Mouse (Mus musculus): ENCODE measurements around the gene Cgref1. TPM values are rescaled to one million over a fixed set of nuclear protein-coding genes. Genes with fewer than 3 reads are reported as not detected.

Gene Cgref1
- total RNA-seq, 2 experiments from 2014 or later = 0.60 to 0.64 TPM

DNA sequence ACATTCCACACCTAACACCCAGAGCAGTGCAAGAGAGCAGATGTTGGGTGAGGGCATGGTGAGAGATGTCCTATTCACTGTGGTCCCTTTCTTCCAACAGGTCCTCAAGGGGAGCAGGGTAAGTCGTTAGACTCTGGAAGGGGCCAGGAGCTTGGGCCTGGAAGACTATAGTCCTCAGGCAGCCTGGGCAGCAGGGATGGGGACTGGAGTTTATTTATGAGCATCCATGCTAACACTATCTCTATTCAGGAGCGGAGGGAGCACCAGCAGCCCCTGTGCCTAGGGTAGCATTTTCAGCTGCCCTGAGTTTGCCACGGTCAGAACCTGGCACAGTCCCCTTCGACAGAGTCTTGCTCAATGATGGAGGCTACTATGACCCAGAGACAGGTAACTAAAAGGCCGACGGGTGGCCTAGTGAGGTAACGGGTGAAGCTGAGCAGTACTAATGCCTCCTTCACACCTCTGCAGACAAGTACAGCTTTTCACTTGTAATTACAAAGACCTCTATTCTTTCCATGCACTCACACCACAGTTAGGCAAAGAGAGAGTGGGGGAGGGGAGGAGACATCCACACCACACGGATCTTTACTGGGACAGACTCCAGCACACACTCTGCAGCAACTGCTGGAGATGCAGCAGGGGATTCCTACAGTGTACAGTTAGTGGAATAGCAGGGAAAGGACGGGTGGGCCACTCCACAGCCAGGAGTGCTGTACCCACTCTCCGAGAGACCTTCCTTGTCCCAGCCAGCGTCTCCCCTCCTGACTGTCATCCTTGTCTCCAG is 25.4 kb downstream of the Cgref1 start:
- intact Hi-C loops (cut with DNase I) = loop anchor here (2.0 kb wide), 1 partner anchor 113 kb away; no protein-coding TSS in a partner anchor
- DNase-seq = no peak

DNA sequence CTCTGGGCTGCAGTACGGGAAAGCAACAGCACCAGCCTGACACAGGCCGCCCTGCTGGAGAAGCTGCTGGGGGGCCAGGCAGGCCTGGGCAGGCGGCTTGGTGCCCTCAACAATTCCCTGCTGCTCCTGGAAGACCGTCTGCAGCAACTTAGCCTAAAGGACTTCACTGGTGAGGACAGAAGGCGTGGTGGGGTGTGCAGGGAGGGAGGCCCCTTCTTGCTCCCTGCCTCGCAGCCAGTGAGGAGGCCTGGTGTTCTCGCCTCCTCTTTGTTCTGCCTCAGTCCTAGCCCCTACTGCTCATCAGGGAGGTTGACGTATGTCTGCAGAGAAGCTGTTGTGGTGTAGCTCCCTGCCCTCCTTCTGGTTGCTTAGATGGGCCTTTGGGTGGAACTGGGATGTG is 26.7 kb downstream of the Cgref1 start:
- intact Hi-C loops (cut with DNase I) = no loop called here
- no peak for DNase-seq

DNA sequence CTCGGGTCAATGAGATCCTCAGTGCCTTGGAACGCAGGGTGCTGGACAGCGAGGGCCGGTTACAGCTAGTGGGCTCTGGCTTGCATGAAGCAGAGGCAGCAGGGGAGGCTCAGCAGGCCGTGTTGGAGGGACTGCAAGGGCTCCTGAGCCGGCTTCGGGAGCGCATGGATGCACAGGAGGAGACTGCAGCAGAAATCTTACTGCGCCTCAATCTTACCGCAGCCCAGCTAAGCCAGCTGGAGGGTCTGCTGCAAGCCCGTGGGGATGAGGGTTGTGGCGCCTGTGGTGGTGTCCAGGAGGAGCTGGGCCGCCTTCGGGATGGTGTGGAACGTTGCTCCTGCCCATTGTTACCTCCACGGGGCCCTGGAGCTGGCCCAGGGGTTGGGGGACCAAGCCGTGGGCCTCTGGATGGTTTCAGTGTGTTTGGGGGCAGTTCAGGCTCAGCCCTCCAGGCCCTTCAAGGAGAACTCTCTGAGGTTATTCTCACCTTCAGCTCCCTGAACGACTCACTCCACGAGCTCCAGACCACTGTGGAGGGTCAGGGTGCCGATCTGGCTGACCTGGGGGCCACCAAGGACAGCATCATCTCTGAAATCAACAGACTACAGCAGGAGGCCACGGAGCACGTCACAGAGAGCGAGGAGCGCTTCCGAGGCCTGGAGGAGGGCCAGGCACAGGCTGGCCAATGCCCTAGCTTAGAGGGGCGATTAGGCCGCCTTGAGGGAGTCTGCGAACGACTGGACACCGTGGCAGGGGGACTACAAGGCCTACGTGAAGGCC is 27.3 kb downstream of the Cgref1 start:
- DNase-seq = no peak

DNA sequence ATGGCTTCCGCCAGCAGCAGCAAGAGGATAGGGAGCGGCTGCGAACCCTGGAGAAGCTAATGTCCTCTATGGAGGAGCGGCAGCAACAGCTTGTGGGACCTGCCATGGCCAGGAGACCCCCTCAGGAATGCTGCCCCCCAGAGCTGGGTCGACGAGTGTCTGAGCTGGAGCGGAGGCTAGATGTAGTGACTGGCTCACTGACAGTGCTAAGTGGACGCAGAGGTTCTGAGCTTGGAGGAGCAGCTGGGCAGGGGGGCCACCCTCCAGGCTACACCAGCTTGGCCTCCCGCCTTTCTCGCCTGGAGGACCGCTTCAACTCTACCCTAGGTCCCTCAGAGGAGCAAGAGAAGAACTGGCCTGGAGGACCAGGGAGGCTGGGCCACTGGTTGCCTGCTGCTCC is 28.0 kb downstream of the Cgref1 start:
- intact Hi-C loops (cut with DNase I) = no loop called here

More for the DNA sequence above, 27.3 kb downstream of the Cgref1 start:
- intact Hi-C loops (cut with DNase I) = no loop called here

DNA sequence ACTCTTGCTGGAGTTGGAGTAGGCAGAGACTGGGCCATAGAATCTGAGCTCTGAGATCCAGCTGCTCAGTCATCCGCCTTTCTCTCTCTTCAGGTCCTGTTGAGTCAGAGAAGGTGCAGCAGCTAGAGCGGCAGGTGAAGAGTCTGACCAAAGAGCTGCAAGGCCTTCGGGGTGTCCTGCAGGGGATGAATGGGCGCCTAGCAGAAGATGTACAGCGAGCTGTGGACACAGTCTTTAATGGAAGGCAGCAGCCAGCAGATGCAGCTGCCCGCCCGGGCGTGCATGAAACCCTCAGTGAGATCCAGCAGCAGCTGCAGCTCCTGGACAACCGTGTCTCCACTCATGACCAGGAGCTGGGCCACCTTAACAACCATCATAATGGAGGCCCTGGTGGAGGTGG is 28.6 kb downstream of the Cgref1 start:
- intact Hi-C loops (cut with DNase I) = no loop called here

More for the DNA sequence above, 28.0 kb downstream of the Cgref1 start:
- no peak for DNase-seq

DNA sequence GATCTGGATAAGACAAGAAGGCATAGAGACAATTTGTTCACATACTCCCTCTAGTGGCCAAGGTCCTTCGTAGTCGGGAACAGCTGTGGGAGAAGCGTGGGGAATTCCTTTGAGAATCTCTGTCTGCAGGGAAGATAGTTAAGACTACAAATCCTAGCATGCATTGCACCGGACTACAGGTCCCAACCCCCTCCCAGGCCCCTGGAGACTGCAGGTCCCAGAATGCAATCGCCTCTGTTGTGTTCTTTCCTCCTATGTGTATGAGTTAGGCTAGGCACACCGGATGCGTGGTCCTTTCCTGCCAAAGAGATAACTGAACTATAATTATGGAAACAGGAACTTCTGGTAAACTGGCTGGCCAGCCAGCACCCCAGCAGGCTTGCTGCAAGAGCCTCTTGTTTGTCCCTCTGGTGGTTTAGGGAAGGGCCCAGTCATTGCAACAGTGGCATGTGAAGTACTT is 29.4 kb downstream of the Cgref1 start:
- DNase-seq = peak; percentile 94
- intact Hi-C loops (cut with DNase I) = no loop called here

More for the DNA sequence above, 28.6 kb downstream of the Cgref1 start:
- no peak for DNase-seq

DNA sequence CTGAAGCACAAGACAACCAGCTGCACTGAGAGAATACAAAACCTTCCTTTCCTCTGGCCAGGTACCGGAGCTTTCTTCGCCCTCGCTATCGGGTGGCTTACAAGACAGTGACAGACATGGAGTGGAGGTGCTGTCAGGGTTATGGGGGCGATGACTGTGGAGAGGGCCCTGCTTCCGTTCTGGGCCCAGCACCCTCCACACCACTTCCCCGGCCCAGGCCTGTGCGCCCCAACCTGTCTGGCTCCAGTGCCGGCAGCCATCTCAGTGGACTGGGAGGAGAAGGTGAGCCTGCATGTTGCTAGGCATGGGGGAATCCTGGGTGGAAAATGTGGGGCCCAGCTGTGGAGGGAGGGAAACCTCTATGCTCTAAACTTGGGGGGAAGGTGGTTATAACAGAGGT is 29.9 kb downstream of the Cgref1 start:
- intact Hi-C loops (cut with DNase I) = no loop called here
- DNase-seq = peak in 1 of 2 experiments; percentile 40

DNA sequence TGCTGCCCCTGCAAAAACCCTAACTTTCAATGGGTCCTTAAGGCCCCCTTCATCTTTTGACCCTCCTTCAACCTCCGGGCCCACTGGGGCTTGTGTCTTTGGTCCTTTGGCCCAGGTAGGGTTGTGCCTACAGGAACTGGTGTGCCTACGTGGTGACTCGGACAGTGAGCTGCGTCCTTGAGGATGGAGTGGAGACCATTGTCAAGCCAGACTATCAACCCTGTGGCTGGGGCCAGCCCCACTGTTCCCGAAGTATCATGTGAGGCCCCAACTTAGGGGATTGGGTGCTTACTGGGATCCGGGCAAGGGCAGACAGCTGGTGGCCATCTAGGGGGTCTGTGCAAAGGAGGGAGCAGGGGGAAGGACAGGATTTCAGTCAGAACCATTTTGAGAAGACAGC is 30.5 kb downstream of the Cgref1 start:
- intact Hi-C loops (cut with DNase I) = no loop called here
- peak in 1 of 2 experiments; percentile 31 for DNase-seq

DNA sequence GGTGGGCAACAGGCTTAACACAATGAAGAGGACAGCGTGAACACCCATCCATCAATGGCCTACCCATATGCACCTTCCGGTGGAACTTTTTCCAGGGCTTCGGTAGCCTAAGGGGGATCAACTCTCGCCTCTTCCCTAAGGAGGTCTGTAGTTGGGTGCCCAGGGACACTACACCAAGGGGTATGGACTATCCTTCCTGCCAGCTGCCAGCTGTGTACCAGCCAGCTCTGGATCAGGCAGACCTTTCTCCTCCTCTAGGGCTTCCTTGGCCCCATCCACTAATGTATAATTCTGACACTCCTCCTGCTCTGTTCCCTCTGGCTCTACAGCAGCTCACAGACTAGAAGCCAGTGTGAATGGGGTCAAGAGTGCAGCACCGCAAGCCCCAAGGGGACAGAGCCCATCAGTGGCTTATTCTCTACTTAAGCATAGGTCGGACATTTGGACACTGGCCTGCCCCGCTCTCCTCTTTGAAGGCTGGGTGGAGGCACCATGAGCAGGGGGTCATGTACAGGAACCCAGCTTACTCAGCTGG is 31.2 kb downstream of the Cgref1 start:
- intact Hi-C loops (cut with DNase I) = no loop called here
- DNase-seq = peak in 1 of 2 experiments; percentile 30

DNA sequence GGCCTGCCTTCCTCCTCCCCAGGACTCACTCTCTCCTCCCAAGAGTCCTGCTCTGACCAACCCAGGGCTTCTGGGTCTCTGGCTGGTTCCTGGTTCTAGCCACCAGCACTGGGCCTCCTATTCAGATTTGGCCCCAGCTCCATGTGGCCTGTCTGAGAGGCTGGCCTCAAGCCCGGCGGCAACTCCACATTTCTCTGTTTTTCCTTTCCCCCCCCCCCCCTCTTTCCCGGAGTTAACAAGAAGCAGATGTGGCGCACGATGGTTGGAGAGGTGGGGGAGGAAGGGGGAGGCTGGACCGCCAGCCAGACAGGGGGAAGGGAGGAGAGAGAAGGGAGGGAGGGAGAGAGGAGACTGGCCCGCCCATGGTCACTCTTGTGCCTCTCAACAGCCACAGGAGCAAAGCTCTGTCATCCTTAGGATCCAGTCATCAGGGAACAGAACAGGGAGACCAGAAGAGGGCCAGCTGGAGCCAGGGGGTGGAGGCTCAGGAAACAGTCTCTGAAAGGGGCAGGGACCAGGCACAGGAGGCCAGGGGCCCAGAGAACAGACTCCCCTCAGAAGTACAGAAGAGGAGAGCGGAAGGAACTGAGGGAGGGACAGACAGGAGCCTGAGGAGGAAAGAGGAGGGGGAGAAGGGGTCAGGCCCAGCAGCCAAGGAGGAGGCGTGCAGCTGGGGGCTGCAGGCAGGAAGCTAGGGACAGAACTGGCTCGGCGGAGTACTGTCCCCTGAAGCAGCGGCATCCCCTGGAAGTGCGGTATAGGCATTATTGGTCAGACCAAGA is 32.1 kb downstream of the Cgref1 start, which contains the start of gene Emilin1:
Gene Emilin1 (plus strand): TSS at position 343 of the 782 bp plus-strand sequence.
- DNase-seq = peak; percentile 82 to 83
- intact Hi-C loops (cut with DNase I) = loop anchor here (2.0 kb wide), 1 partner anchor 24 kb away; the partner anchor contains the start of gene Agbl5

DNA sequence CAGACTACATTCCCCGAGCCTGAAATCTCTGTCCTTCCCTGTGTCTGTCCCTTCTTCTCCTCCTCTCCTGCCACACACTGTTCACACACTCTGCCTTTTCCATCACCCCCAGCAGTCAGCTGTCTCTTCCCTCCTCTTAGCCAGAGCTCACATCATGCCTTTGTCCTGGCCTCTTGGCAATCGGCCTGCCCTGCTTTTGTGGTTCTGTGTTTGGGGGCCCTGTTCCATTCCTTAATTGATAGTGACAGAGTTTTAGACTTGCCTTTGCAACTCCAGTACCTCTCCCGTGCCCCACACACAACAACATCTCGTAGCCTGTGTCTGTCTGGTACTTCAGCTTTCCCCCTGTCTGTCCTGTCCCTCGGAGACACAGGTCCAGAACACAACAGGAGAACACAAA is 33.2 kb downstream of the Cgref1 start:
- intact Hi-C loops (cut with DNase I) = loop anchor here (2.0 kb wide), 1 partner anchor 23 kb away; the partner anchor contains the start of gene Agbl5
- peak in 1 of 2 experiments; percentile 48 for DNase-seq

DNA sequence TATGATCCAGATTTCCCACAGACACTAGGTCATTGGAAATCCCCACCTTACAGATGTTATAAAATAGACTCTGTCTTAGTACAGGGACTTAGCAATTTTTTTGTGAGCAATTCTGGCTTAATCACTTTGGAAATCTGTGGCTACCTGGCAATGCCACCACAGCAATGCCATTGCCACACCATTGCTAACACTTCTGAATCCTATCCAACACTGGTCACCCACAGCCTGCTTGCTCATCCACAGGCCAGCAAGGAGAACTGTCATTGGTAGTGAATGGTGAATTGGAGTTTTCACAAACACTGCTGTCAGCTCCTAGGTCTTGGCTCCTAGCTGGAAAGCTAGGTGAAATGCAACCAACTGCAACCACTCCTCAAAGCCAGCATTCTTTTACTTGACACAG is 34.9 kb downstream of the Cgref1 start:
- intact Hi-C loops (cut with DNase I) = no loop called here
- no peak for DNase-seq

DNA sequence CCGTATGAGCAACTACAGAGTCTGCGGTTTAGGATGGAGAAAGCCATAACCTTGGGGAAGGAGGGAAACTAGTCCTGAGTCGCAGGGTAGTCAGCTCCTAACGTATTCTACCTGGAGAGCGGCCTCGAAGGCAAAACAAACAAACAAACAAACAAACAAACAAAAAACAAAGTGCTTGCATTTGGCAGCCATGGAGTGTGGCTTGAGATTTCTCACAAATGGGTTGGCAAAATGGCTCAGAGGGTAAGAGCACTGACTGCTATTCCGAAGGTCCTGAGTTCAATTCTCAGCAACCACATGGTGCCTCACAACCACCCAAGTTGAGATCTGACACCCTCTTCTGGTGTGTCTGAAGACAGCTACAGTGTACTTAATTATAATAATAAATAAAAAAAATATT is 35.5 kb downstream of the Cgref1 start:
- intact Hi-C loops (cut with DNase I) = no loop called here
- DNase-seq = no peak

DNA sequence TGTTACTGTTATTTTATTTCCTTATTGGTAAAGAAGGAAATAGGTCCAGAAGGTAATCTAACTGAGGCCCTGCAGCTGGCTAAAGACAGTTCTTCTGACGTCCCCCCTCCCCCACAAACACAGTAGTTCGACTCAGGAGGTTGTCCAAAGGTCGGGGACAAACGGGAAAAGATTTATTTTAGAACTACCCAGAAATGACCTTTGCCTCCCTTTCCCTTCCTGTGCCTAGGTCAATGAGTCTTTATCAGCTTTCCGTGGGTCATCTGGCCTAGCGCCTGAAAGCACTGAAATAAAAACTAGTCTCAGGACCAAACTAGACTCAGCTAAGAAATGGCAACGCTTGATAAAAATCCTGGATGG is 36.1 kb downstream of the Cgref1 start:
- DNase-seq = peak; percentile 45 to 49
- intact Hi-C loops (cut with DNase I) = no loop called here

DNA sequence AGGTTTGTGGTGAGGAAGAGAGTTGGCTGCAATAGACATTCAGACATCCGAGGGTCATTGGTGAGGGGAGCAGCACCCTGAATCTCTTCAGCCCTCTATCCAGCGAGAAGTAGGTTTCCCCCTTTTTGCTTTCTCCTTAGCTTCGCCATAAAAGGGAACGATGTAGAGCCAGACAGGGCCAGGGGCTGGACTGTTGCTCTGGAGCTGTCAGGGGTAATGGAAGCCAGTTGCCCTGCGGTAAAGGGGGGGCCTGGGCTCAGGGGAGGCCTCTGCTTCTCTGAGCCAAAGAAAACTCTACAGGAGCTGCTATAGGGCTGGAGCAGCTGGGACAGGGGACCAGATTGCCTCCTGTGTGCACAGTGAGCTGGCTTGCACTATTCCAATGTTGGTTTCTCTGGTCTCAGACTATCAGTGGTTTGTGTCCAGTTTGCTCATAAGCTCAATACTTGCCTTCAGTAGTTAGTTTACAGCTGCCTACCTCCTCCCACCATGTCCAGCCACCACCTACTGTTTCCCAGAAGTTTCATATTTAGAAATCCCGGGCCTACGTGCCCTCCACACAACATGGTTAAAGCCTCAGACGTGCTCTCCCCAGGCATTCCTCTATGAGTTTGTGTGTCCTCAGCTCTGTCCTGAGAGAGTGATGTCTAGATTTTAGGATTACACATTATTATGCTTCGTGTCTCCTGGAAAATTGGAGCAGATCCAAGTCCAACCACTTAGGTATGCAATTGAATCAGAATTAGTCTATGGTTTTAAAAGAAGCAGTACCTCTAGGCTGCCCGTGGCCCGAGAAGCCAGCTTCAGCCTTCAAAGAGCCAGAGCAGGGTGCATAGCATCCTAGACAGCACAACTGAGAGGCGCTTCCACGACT is 36.7 kb downstream of the Cgref1 start:
- intact Hi-C loops (cut with DNase I) = no loop called here
- peak; percentile 70 to 80 for DNase-seq

DNA sequence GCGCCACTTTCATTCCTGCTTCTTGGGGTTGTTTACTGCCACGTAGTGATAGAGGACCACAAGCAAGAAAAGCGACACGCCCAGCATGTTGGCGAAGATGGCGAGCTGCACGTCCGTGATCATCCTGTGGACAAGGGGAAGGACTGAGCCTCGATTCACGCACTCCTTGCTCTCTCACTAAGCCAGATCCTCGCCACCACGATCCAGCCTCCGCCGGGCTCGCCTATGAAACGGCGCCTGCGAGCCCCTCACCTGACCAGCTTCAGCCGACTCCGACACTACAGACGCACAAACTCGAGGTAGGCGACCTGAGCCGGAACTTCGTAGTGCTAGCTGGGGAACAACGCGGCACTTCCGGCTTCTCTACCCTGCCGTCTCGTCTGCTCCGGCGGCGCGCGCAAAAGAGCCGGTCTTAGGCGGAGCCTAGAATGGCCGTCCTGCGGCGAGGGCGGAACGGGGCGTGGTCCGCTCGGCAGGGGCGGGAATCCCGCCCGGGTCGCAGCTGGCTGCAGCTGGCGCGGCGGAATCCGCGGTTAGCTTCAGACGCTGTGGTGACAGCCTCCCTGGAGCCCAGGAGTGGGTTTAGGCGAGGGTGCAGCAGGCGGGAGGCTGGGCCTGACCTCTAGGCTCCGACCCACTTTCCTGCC is 37.9 kb downstream of the Cgref1 start, which contains the start of gene Ost4:
Gene Ost4 (minus strand): TSS at position 376 of the 647 bp plus-strand sequence.
- peak; percentile 99 for DNase-seq
- intact Hi-C loops (cut with DNase I) = loop anchor here (1.0 kb wide), 1 partner anchor 15 kb away; no protein-coding TSS in a partner anchor

DNA sequence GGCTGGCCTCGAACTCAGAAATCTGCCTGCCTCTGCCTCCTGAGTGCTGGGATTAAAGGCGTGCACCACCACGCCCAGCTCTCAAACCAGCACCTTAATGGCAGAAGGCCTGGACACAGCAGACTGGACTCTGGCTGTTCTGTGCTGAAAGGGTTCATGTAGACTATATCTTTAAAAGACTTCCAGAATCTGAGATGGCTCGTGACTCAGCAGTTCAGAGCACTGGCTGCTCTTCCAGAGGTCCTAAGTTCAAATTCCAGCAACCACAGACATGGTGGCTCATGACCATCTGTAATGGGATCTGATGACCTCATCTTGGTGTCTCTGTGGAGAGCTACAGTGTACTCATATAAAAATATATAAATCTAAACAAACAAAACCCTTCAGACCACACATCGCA is 43.5 kb downstream of the Cgref1 start:
- intact Hi-C loops (cut with DNase I) = no loop called here
- DNase-seq = no peak

DNA sequence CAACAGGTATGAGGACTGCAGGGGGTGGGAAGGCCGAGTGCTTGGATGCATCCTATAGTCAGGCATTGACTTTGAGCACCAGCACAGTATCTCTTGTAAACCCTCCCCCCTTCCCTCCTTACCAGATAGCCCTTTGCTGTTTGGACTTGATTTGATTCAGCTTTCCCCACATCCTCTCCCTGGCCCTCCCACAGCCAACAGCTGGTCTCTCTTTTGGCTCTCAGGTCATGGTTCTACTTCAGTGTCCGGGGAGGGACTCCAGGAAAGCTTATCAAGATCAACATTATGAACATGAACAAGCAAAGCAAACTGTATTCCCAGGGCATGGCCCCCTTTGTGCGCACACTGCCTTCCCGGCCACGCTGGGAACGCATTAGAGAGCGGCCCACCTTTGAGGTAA is 55.0 kb downstream of the Cgref1 start:
- DNase-seq = no peak
- intact Hi-C loops (cut with DNase I) = no loop called here
